Mouse (Mus musculus): Measurements from ENCODE around the gene Usp6nl.

Gene Usp6nl

DNA sequence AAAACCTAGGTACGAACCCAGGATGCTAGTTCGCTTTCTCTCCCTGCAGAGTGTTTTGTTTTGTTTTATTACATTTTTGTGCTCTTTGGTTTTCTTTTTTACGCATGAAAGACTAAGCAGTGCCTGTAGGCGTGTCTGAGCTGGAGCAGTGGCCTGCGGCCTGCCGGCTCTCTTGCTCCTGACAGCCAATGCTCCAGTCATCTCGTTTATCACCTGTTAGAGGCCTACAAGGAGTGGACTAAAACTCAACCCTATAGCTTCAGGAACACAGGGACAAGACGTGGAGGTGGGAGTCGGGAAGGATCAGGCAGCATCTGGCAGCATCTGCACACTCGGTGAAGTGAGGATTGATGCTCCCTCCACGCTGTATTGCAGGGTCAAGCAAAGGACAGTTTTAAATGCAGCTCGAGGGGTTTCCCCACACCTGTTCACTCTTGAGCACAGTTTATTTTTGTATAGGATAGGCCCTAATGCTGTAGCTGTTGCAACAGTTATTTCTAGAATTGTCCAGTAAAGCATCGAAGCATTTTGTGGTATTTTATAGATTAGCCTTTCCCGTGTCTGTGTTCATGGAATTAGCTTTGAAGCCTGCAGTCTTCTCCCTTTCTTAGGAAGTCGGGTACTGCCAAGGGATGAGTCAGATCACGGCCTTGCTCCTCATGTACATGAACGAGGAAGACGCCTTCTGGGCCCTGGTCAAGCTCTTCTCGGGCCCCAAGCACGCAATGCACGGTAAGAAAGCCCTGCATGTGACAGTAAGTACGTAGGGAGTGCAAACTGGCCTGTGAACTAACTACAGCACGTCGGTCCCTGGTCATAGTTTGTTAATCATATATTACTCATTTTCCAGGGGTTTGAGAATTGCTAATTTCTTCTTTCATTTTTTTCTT is 101.4 kb downstream of the Usp6nl start:
- no peak for DNase-seq

DNA sequence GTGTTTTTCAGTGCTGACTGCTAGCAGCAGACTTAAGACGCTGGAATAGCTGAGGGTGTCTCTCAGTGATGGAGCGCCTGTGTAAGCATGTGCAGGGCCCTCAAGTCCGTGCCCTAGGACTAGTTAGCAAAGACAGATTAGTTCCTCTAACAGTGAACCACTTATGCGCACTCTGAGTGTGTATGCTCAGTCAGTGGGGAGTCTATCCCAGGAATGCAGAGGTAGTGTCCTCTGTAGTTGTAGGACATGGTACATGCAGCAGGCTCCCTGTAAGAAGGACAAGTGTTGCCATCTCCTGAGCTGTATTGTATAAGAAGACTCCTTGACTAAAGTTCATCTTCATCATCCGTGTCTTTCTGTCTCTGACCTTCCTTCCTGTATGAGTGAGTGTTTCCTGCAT is 102.4 kb downstream of the Usp6nl start:
- DNase-seq = no peak

DNA sequence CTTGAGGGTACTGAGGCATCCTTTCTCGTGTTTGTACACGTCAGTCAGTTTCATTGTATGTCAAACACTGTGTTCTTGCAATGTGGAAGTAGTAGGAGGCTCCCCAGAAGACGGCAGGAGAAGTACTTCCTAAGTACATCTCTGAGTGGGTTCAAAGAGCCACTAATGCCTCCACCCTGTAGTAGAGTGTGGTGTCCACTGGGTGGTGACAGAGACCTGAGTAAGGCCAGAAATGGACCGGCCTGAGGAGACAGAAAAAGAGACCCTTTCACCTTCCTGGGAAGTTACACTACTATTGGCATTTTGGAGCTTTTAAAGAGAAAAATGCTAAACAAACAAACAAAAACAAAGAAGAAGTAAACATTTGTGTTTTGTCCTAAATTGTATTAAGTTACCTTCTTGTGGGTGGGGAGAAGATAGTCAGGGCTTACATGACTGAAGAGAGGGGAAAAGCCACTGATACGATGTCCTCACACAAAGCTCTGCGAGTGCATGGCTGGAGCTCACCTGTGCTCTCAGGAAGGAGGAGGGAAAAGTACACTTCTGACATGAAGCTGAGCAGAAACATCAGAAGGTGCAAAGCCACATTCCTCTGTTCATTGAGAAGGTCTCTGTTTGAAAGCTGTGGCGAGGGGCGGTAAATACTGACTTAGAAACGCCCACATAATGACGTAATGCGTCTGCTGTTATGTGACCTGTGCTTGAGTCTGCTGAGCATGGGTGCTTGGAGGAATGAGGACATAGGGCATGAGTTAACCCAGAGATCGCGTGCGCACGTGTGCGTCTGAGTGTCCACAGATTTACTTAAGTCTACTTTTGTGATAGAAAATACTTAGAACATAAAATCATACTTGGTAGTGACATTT is 113.9 kb downstream of the Usp6nl start:
- peak; percentile 36 for DNase-seq

GRCm38 (mm10) chr2:6441688-6442087 is 119.2 kb downstream of the Usp6nl start:
- DNase-seq = no peak

GRCm38 (mm10) chr2:6442302-6442701 is 119.8 kb downstream of the Usp6nl start:
- DNase-seq = no peak

DNA sequence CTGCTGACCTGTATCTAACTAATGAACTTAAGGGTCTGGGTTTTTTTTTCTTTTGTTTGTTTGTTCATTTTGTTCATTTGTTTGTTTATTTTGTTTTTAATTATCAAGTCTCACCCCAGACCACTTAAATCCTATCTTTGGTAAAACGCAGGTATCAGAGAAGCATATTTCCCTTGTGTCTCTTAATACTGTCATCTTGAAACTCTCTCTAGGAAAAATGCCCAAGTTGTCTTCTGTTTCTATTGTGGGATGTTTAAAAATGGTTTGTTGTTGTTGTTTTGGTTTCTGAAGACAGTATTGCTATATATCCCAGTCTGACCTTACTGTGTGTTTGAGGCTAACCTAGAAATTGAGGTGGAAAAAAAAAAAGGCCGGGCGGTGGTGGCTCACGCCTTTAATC is 121.5 kb downstream of the Usp6nl start:
- no peak for DNase-seq

GRCm38 (mm10) chr2:6444723-6445169 is 122.3 kb downstream of the Usp6nl start:
- no peak for DNase-seq

- no peak for DNase-seq
Measured at GRCm38 (mm10) chr2:6445858-6446257, 123.4 kb downstream of the Usp6nl start.

- no peak for DNase-seq
Measured at GRCm38 (mm10) chr2:6448880-6449279, 126.4 kb downstream of the Usp6nl start.

DNA sequence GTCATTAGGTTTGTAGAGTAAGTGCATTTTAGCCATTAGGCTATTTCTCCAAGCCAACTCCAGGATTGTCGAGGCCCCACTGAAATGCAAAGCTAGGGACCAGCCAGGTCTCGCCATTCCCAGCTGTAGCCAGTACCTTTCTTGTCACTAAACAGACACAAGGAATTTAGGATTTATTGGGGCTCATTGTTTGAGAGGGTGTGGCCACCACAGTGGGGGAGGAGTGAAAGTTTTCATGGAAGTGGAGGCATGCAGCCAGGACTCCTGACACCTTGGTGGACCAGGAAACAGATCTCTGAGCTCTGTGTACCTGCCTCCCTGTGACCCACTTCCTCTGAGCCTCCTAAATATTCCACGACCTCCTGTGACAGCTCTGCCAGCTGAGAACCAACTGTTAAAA is 127.2 kb downstream of the Usp6nl start:
- no peak for DNase-seq

- DNase-seq = no peak
Measured at GRCm38 (mm10) chr2:6450544-6450943, 128.1 kb downstream of the Usp6nl start.

DNA sequence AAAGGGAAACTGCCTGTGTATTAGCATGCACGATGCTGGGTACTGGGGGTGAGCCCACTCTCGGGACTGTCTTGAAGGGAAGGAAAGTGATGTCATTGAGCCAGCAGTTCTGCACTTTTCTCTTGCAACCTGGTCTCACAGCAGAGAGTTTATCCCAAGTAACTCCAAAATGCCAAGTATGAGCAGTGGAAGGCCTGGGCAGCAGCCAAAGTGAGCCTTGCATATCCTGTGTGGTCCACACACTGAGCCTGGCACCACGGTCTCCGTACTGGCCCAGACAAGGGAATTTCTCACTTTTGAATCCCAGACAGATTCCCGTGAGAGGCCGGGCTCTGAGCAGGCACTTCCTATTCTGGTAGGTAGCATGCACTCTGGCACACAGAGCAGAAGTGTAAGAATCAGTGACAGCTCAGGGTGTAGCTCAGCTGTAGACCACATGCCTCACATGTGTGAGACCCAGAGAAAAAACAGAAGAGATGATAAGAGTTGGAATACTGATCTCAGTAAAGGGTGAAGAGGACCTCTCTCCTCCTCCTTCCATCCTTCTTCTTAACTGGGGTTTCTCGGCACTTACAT is 132.6 kb downstream of the Usp6nl start:
- peak; percentile 38 for DNase-seq

GRCm38 (mm10) chr2:6459282-6460047 is 137.0 kb downstream of the Usp6nl start:
- DNase-seq = no peak

DNA sequence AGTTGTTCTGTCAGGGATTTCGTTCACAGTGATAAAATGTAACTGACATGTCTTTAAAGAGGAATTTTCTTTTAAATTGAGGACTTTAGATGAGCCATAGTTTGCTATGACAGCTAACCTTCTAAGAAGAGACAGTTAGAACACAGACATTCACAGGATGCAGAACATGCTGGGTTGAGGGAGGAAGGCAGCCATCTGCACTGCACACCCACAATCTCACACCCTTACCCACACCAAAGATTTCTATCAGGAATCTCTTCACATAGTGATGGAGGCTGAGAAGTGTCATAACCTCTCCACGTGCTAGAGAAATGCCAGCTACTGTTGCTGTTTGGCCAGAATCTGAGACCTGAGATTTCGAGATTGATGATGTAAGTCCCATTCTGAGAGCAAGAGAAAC is 139.8 kb downstream of the Usp6nl start:
- DNase-seq = no peak

GRCm38 (mm10) chr2:6463772-6464661 is 141.6 kb downstream of the Usp6nl start:
- DNase-seq = peak; percentile 30

DNA sequence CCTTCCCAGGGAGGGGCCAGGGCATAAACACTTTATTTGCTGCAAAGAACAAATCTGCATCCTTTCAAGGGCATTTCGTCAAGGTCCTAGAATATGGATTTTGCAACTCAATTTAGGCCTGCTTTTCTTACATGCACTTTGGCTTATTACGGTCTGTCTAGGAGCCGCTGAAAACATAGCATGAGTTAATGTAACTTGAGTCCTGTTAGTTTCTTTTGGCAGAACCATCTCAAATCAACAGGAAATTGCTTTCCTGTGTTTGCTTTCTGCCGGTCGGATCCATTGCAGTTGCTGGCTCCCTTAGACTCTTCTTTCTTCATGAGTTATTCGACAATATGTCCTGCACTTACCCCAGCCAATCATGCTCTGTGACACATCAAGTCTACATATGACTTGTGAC is 143.9 kb downstream of the Usp6nl start:
- DNase-seq = no peak

DNA sequence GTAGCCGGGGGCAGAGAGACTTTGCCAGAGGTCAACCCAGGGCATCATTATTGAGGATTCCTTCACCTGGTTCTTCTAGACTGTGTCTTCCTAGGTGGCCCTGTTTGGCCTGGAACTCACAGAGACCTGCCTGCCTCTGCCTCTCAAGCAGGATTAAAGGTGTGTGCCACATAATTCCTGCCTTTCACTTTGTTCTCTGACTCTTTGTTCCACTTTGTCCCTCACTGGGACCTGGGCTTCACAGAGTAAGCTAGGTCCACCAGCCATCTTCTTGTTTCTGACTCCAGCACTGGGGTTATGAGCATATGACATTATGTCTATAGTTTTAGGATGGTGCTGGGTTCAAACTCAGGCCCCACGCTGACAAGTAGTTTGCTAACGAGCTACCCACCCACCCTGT is 144.9 kb downstream of the Usp6nl start:
- no peak for DNase-seq

GRCm38 (mm10) chr2:6469164-6469563 is 146.7 kb downstream of the Usp6nl start:
- DNase-seq = peak; percentile 71

DNA sequence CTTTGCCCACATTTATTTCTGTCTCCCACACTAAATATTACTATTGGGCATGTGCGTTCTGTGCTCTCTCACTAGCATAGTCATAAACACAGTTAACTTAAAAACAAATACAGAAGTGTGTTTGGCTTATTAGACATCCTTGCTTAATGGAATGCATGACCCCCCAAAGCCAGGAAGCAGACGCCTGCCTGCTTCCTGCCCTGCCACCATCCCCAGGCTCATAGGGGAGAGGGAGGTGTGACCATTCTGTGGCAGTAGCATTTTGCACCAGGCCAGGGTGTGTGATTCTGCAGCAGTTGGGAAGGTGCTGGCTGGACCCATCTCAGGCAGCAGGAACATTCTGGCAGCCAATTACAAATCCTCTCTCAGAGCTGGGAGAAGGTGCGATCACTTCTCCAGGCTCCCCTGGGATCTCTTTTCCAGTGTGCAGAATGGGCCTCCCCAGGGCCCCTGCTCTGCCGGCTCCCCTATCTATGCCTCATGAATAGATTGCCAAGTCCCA is 148.7 kb downstream of the Usp6nl start:
- no peak for DNase-seq

DNA sequence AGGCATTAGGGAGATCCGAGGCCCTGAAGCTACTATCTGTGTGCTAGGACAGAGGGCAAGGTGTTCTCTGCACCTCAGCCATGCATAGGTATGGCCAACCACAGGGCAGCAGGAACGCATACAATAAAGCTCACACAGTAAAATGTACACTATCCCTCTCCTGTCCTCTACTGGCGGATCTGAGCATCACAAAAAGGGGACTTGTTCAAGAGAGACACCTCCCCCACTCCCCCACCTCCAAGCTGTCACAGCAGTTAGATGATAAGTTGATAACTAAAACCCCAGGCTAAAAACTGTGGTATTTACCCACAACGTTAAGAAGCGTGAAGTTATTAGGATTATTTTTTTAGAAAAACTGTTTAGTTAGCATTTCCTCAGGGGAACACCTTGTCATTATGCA is 151.4 kb downstream of the Usp6nl start:
- DNase-seq = no peak

DNA sequence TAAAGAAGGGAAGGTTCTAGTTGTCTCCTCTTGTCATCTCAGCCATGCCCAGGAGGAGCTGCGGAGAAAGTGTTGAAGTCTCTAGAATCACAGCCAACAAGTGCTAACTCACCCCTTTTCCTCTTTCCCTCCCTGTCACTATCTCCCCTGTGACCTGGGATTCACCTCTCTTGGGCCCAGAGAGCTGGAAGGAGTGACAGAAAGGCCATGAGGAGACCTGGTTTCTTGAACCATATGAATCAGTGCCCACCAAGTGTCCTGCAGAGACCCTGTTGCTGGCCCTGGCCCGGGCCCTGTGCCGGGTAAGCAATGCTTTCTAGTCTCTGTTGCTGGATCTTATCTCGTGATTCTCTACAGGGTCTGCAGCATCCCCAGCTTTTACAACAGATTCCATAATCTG is 155.4 kb downstream of the Usp6nl start:
- DNase-seq = no peak
